Mouse (Mus musculus): ENCODE measurements around the gene Mtf1. TPM values are rescaled to one million over a fixed set of nuclear protein-coding genes. Genes with fewer than 3 reads are reported as not detected.

Mtf1 gene
- total RNA-seq, 2 experiments from 2014 or later, result 25.1 to 29.6 TPM

- peak; percentile 96 to 97 for DNase-seq
Observed at GRCm38 (mm10) chr4:124802309-124803260, 681 bp downstream of the Mtf1 start.

GRCm38 (mm10) chr4:124803406-124803805 lies 1.5 kb downstream of the Mtf1 start:
- DNase-seq, result no peak

- no peak for DNase-seq
Observed at GRCm38 (mm10) chr4:124808511-124808910, 6.6 kb downstream of the Mtf1 start.

- DNase-seq, result no peak
Observed at GRCm38 (mm10) chr4:124809136-124809883, 7.4 kb downstream of the Mtf1 start.

- DNase-seq, result no peak
Observed at GRCm38 (mm10) chr4:124810056-124810455, 8.2 kb downstream of the Mtf1 start.

GRCm38 (mm10) chr4:124811347-124811975 lies 9.6 kb downstream of the Mtf1 start:
- DNase-seq, result peak; percentile 53 to 54

GRCm38 (mm10) chr4:124815901-124816300 lies 14.0 kb downstream of the Mtf1 start:
- DNase-seq, result no peak

GRCm38 (mm10) chr4:124817803-124818202 lies 15.9 kb downstream of the Mtf1 start:
- no peak for DNase-seq

- no peak for DNase-seq
Observed at GRCm38 (mm10) chr4:124818832-124819231, 16.9 kb downstream of the Mtf1 start.

- no peak for DNase-seq
Observed at GRCm38 (mm10) chr4:124824967-124825366, 23.1 kb downstream of the Mtf1 start.

- DNase-seq, result no peak
Observed at GRCm38 (mm10) chr4:124825371-124825965, 23.6 kb downstream of the Mtf1 start.

- no peak for DNase-seq
Observed at GRCm38 (mm10) chr4:124829671-124830070, 27.8 kb downstream of the Mtf1 start.

GRCm38 (mm10) chr4:124832796-124833195 lies 30.9 kb downstream of the Mtf1 start:
- no peak for DNase-seq

GRCm38 (mm10) chr4:124838035-124838700 lies 36.3 kb downstream of the Mtf1 start:
- no peak for DNase-seq

- DNase-seq, result no peak
Observed at GRCm38 (mm10) chr4:124840998-124841397, 39.1 kb downstream of the Mtf1 start.

- DNase-seq, result no peak
Observed at GRCm38 (mm10) chr4:124843493-124843892, 41.6 kb downstream of the Mtf1 start.

GRCm38 (mm10) chr4:124847573-124847972 lies 45.7 kb downstream of the Mtf1 start:
- peak; percentile 82 to 83 for DNase-seq

GRCm38 (mm10) chr4:124849631-124850260 lies 47.8 kb downstream of the Mtf1 start:
- peak; percentile 75 to 76 for DNase-seq

GRCm38 (mm10) chr4:124850261-124850913 lies 48.5 kb downstream of the Mtf1 start, which contains the start of gene Yrdc:
TSS of gene Yrdc (plus strand) at chr4:124850679.
- peak; percentile 93 to 94 for DNase-seq

GRCm38 (mm10) chr4:124850933-124851658 lies 49.2 kb downstream of the Mtf1 start, which contains the start of gene 1110065P20Rik:
TSS of gene 1110065P20Rik (minus strand) at chr4:124851196.
- peak; percentile 67 to 76 for DNase-seq
